Mouse (Mus musculus) spleen, adult 2 months (tissue): ENCODE data around the gene Wnt5b.

Source experiments
- CTCF ChIP-seq: fragments of 200-500 bp; IDR thresholded peaks from 2 replicates; pipeline ENCODE4 v1.5.1; 2011; ENCODE audit warnings: mild to moderate bottlenecking, inconsistent platforms; ENCODE audit not compliant: insufficient read depth, insufficient read length, insufficient replicate concordance; ENCODE audit errors: extremely low read depth
- POLR2A ChIP-seq: fragments of 200-500 bp; IDR thresholded peaks from 2 replicates; pipeline ENCODE4 v1.6.1; 2011; ENCODE audit warnings: low read depth, low read length, inconsistent platforms

DNA sequence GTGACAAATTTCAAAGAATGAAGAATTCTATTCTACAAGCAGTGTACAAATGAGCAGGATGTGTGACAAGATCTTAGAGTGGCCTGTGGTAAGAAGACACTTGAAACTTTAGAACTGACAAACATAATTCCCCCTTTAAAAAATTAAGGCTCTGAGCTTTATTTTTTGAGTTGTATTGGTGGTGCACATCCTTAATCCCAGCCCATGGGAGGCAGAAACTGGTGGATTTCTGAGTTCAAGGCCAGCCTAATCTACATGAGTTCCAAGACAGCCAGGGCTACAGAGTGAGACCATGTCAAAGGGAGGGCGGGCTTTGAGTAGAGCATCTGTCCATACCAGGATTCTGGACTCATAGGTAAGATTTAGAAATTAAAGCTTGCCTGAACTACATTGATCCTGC is 157.3 kb downstream of the Wnt5b start:
- TF ChIP-seq POLR2A = no peak
- TF ChIP-seq CTCF = no peak
